Mouse (Mus musculus) thymus, adult 2 months (tissue): ENCODE results near the gene Hvcn1. TPM values are rescaled to one million over a fixed set of nuclear protein-coding genes. Genes with fewer than 3 reads are reported as not detected.
A peak's percentile ranks its signal among the peaks of the same experiment; 100 is the strongest.

Source experiments
- DNase-seq: peaks from one replicate; pipeline ENCODE4 v3.0.0; 2021
- H3K27ac ChIP-seq: fragments of 200-500 bp; 2 replicates; pipeline ENCODE4 v1.5.1; 2012; ENCODE audit warnings: low read length, control low read depth; ENCODE audit not compliant: control insufficient read depth, insufficient read depth
- H3K27me3 ChIP-seq: fragments of 200-500 bp; 2 replicates; pipeline ENCODE4 v1.6.1; 2012; ENCODE audit warnings: mild to moderate bottlenecking, low read length, moderate library complexity, mixed read lengths; ENCODE audit not compliant: control insufficient read depth, insufficient read depth
- H3K36me3 ChIP-seq: fragments of 200-500 bp; 2 replicates; pipeline ENCODE4 v1.6.1; 2012; ENCODE audit warnings: mild to moderate bottlenecking, low read length, moderate library complexity; ENCODE audit not compliant: control insufficient read depth, insufficient read depth
- H3K4me1 ChIP-seq: fragments of 200-500 bp; replicated peaks from 2 replicates; pipeline ENCODE4 v1.6.1; 2012; ENCODE audit warnings: low read length; ENCODE audit not compliant: control insufficient read depth, insufficient read depth
- H3K4me3 ChIP-seq: fragments of 200-500 bp; 2 replicates; pipeline ENCODE4 v1.5.1; 2012; ENCODE audit warnings: mild to moderate bottlenecking, low read length, control low read depth, moderate library complexity; ENCODE audit not compliant: control insufficient read depth, insufficient read depth
- CTCF ChIP-seq: fragments of 200-500 bp; IDR thresholded peaks from 2 replicates; pipeline ENCODE4 v1.5.1; 2012; ENCODE audit warnings: mild to moderate bottlenecking, control low read depth, low read length, moderate library complexity, borderline replicate concordance; ENCODE audit not compliant: control insufficient read depth, poor library complexity, insufficient read depth; ENCODE audit errors: extremely low read depth
- POLR2A ChIP-seq: fragments of 200-500 bp; IDR thresholded peaks from 2 replicates; pipeline ENCODE4 v1.6.1; 2012; ENCODE audit warnings: mild to moderate bottlenecking, low read length, control low read depth, moderate library complexity; ENCODE audit not compliant: control insufficient read depth, poor library complexity, insufficient read depth; ENCODE audit errors: extremely low read depth
- WGBS: fragments of 180-500 bp; shearing (Covaris S2); methylation state at CpG from one replicate; pipeline ENCODE4 v1.1.7; 2018; 5-methylcytosine and 5-hydroxymethylcytosine counted together
- polyA plus RNA-seq: library from polyadenylated mRNA; depleted of rRNA; stranded (reverse); fragments of >200 nt; gene quantifications from 2 replicates; pipeline ENCODE4 v1.2.3, GENCODE M21; 2012

Hvcn1 gene
- polyA plus RNA-seq, 1 experiment, result 43.9 TPM

- Histone ChIP-seq H3K36me3 (no peaks in the 10 kb centered on the region; the same call in 1 of the 2 replicates), H3K27ac (peak within 1 kb of the TSS; percentile 54), H3K4me1 (peaks cover 26% of the 10 kb centered on the region), H3K4me3 (peak within 1 kb of the TSS; percentile 97), H3K27me3 (no peaks in the 10 kb centered on the region)
- under 1% methylated on average over 113 of the region's 114 CpGs for WGBS
- peak; percentile 91 for DNase-seq
- no peak for TF ChIP-seq CTCF
- TF ChIP-seq POLR2A, result peak; percentile 77
These were observed 77.8 kb downstream of the Hvcn1 start, which contains the start of gene Pptc7 for GRCm38 (mm10) chr5:122284183-122285028. Pptc7 (plus strand) TSS chr5:122284365.

DNA sequence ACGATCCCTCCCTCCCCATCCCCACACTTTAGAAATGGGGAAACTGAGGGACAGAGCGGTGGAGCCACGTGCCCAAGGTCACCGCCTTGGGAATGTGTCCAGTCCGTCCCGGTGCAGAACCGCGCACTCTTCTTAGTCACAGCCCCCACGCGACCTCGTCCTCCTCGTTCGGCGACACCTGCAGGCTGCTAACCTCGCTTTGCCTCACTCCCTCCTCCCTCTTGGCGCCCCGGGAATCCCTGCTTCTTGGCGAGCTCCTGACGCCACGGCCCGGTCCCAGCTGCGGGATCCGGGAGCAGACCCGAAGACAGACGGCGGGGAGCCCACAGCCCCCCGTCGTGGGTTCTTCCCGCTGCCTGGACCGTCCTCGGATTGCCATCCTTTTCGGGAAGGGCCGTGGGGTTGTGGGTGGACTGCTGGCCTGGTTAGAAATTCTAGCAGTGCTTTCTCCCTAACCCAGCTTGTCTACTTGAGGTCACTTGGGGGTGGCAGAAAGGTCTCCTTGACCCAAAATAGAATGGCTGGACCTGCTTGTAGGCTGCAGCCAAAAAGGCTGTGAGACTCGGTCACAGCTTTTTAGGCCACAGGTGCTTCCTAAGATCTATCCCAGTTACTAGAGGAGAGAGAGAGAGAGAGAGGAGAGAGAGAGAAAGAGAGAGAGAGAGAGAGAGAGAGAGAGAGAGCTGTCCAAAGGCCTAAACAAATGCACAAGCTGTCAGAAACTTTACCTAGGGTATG lies 78.6 kb downstream of the Hvcn1 start:
- Histone ChIP-seq H3K4me3 (peak overlapping the region; percentile 97), H3K4me1 (peaks cover 26% of the 10 kb centered on the region), H3K27me3 (no peaks in the 10 kb centered on the region), H3K36me3 (no peaks in the 10 kb centered on the region; the same call in 1 of the 2 replicates), H3K27ac (peak overlapping the region; percentile 54)
- TF ChIP-seq CTCF (0 out of 2 replicates have a peak, but pooled peaks have one; percentile 28), POLR2A (no peak)
- DNase-seq, result peak; percentile 69
- 1% methylated on average over 34 of the region's 34 CpGs for WGBS

DNA sequence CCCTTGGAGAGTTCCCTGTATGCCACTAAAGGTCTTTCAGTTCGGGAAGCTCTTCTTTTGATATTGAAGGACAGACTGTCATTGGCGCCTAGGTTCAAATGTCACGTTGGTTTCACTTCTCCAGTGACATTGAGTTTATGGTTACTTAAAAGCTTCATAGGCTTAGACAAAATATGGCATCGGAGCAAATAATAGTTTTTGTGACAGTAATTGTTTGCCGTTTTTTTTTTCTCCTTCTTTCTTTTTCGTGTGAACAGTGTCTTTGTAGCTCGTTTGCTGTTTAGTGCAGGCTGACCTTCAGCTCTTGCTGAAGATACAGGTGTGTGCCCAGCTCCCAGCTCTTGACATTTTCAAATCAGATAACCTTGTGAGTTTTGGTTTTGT lies 79.2 kb downstream of the Hvcn1 start:
- Histone ChIP-seq H3K27ac (no peak overlapping the region), H3K4me1 (peaks cover 24% of the 10 kb centered on the region), H3K27me3 (no peaks in the 10 kb centered on the region), H3K36me3 (no peaks in the 10 kb centered on the region; the same call in 1 of the 2 replicates), H3K4me3 (no peak overlapping the region; the same call in 1 of the 2 replicates)
- TF ChIP-seq POLR2A (no peak), CTCF (no peak)
- DNase-seq, result no peak
- 17% methylated on average over 7 of the region's 7 CpGs for WGBS

DNA sequence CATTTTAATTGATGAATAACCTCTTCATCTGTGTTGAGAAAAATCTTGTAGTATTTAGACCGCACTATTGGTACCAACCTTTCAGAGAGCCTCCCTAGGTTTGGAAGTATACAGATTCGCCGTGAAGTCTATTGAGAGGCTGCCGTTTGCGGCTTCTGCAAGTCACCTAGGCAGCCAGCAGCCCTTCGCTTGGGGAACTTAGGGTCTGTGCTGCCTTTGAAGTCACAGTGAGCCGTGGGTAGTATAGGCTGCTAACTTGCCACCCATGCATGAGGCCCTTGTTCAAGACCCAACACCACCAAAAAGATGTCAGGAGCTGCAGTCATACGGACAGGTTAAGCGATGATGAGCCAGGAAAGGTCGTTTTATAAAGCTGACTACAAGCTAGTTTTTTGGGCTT lies 79.6 kb downstream of the Hvcn1 start:
- H3K4me1 ChIP-seq, result peaks cover 24% of the 10 kb centered on the region
- peak overlapping the region; percentile 27; the same call in 1 of the 2 replicates for H3K27ac ChIP-seq
- no peak for TF ChIP-seq POLR2A
- WGBS, result 51% methylated on average over 10 of the region's 10 CpGs
- DNase-seq, result peak; percentile 42
- no peaks in the 10 kb centered on the region for H3K27me3 ChIP-seq
- H3K36me3 ChIP-seq, result no peaks in the 10 kb centered on the region; the same call in 1 of the 2 replicates
- H3K4me3 ChIP-seq, result peak overlapping the region; percentile 31

- WGBS, result 51% methylated on average over 4 of the region's 4 CpGs
- Histone ChIP-seq H3K27me3 (no peaks in the 10 kb centered on the region), H3K27ac (no peak overlapping the region), H3K36me3 (no peaks in the 10 kb centered on the region; the same call in 1 of the 2 replicates), H3K4me1 (peaks cover 31% of the 10 kb centered on the region), H3K4me3 (no peak overlapping the region)
- no peak for DNase-seq
- TF ChIP-seq POLR2A (no peak), CTCF (no peak)
These were observed 80.4 kb downstream of the Hvcn1 start for GRCm38 (mm10) chr5:122287026-122287425.

DNA sequence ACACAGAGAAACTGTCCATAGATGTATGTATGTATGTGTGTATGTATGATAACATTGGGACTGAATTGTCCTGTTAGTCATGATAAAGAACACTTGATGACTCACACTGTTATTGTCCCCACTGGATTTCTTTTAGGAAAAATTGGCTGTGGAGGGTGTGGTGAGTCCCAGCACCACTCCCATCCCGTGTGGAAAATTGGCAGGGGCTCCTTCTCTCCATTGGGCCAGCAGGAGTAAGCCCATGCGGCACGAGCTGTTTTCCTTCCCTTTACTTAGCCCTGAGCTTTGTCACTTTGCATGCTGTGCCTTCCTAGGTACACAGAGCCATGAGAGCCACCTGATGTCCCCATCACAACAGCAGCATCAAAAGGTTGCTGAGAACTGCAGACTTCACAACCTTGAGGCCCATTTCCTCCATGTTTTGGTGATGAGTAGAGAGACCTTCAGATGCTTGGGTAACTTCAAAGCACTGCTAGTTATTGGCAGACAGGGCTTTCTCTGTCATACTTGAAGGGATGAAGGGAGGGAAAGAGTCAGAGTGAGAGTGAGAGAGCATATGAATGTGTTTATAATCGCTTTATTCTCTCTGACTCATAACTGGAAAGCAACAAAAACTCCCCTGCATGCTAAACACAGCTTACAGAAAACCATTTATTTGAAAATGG lies 81.7 kb downstream of the Hvcn1 start:
- no peak for TF ChIP-seq CTCF
- TF ChIP-seq POLR2A, result no peak
- Histone ChIP-seq H3K4me1 (peaks cover 43% of the 10 kb centered on the region), H3K27ac (peak overlapping the region; percentile 48; the same call in 1 of the 2 replicates), H3K4me3 (no peak overlapping the region), H3K27me3 (no peaks in the 10 kb centered on the region), H3K36me3 (no peaks in the 10 kb centered on the region; the same call in 1 of the 2 replicates)
- peak; percentile 31 for DNase-seq
- 64% methylated on average over 4 of the region's 4 CpGs for WGBS
